Mouse (Mus musculus) liver, adult 2 months (tissue): ENCODE measurements around the gene Celf2. TPM values are rescaled to one million over a fixed set of nuclear protein-coding genes. Genes with fewer than 3 reads are reported as not detected.

Experiments
- DNase-seq: peaks from one replicate; pipeline ENCODE4 v3.0.0-alpha.2; 2011; ENCODE audit warnings: low read depth, low spot score; ENCODE audit errors: extremely low read depth
- H3K27ac ChIP-seq: fragments of 200-500 bp; replicated peaks from 2 replicates; pipeline ENCODE4 v1.5.1; 2012; ENCODE audit warnings: low read depth, mild to moderate bottlenecking, control low read depth, inconsistent platforms, low read length; ENCODE audit not compliant: insufficient read depth
- H3K27me3 ChIP-seq: fragments of 200-500 bp; 2 replicates; pipeline ENCODE4 v1.6.1; 2012; ENCODE audit warnings: mild to moderate bottlenecking, moderate library complexity, low read length, inconsistent platforms; ENCODE audit not compliant: control insufficient read depth, insufficient read depth
- H3K36me3 ChIP-seq: fragments of 200-500 bp; 2 replicates; pipeline ENCODE4 v1.6.1; 2012; ENCODE audit warnings: low read length, inconsistent platforms; ENCODE audit not compliant: control insufficient read depth, insufficient read depth
- H3K4me1 ChIP-seq: fragments of 200-500 bp; 2 replicates; pipeline ENCODE4 v1.6.1; 2011; ENCODE audit warnings: low read length; ENCODE audit not compliant: control insufficient read depth, insufficient read depth
- H3K4me3 ChIP-seq: fragments of 200-500 bp; 2 replicates; pipeline ENCODE4 v1.5.1; 2011; ENCODE audit warnings: low read depth, mild to moderate bottlenecking, control low read depth, low read length, moderate library complexity; ENCODE audit not compliant: insufficient read depth
- H3K79me2 ChIP-seq: fragments of 200-500 bp; 2 replicates; pipeline ENCODE4 v1.6.1; 2012; ENCODE audit warnings: inconsistent platforms, mild to moderate bottlenecking, low read length, moderate library complexity; ENCODE audit not compliant: control insufficient read depth, insufficient read depth
- H3K9ac ChIP-seq: fragments of 200-500 bp; 2 replicates; pipeline ENCODE4 v1.6.1; 2012; ENCODE audit warnings: low read depth, mild to moderate bottlenecking, control low read depth, inconsistent platforms, low read length
- CTCF ChIP-seq: fragments of 200-500 bp; IDR thresholded peaks from 2 replicates; pipeline ENCODE4 v1.5.1; 2011; ENCODE audit warnings: low read depth, low read length, control low read depth
- POLR2A ChIP-seq: fragments of 200-500 bp; IDR thresholded peaks from 2 replicates; pipeline ENCODE4 v1.6.1; 2011; ENCODE audit warnings: low read length, control low read depth; ENCODE audit not compliant: insufficient read depth; ENCODE audit errors: extremely low read depth
- WGBS: fragments of 180-500 bp; shearing (Covaris S2); methylation state at CpG from one replicate; pipeline ENCODE4 v1.1.7; 2018; 5-methylcytosine and 5-hydroxymethylcytosine counted together
- polyA plus RNA-seq: library from polyadenylated mRNA; depleted of rRNA; stranded (reverse); fragments of >200 nt; gene quantifications from 2 replicates; pipeline ENCODE4 v1.2.3, GENCODE M21; 2012
- total RNA-seq: library from RNA; depleted of rRNA; stranded (reverse); fragments of >200 nt; gene quantifications from 2 replicates; pipeline ENCODE4 v1.2.3, GENCODE M21; 2014

Gene Celf2
- total and polyA plus RNA-seq, 2 experiments: 2.9 to 4.7 TPM

GRCm38 (mm10) chr2:6896896-6897295, 612.5 kb downstream of the Celf2 start:
- Histone ChIP-seq H3K79me2 (no peaks in the 10 kb centered on the region), H3K4me3 (no peak overlapping the region), H3K4me1 (no peaks in the 10 kb centered on the region), H3K27me3 (no peaks in the 10 kb centered on the region), H3K9ac (no peak overlapping the region), H3K36me3 (no peaks in the 10 kb centered on the region), H3K27ac (no peak overlapping the region)
- TF ChIP-seq CTCF (no peak), POLR2A (no peak)
- DNase-seq: no peak
- WGBS: 96% methylated on average over 1 of the region's 1 CpGs

GRCm38 (mm10) chr2:6893597-6893996, 615.8 kb downstream of the Celf2 start:
- WGBS: 71% methylated on average over 2 of the region's 2 CpGs
- no peaks in the 10 kb centered on the region for H3K36me3 ChIP-seq
- H3K9ac ChIP-seq: no peak overlapping the region
- H3K4me1 ChIP-seq: no peaks in the 10 kb centered on the region
- DNase-seq: no peak
- H3K27ac ChIP-seq: no peak overlapping the region
- no peaks in the 10 kb centered on the region for H3K27me3 ChIP-seq
- no peaks in the 10 kb centered on the region for H3K79me2 ChIP-seq
- H3K4me3 ChIP-seq: no peak overlapping the region
- no peak for TF ChIP-seq POLR2A

GRCm38 (mm10) chr2:6893095-6893494, 616.3 kb downstream of the Celf2 start:
- Histone ChIP-seq H3K79me2 (no peaks in the 10 kb centered on the region), H3K27ac (no peak overlapping the region), H3K36me3 (no peaks in the 10 kb centered on the region), H3K27me3 (no peaks in the 10 kb centered on the region), H3K9ac (no peak overlapping the region), H3K4me3 (no peak overlapping the region), H3K4me1 (no peaks in the 10 kb centered on the region)
- no peak for DNase-seq
- WGBS: 60% methylated on average over 3 of the region's 3 CpGs
- TF ChIP-seq CTCF: no peak
- TF ChIP-seq POLR2A: no peak

GRCm38 (mm10) chr2:6884796-6885711, 624.3 kb downstream of the Celf2 start:
- no peak overlapping the region for H3K9ac ChIP-seq
- no peaks in the 10 kb centered on the region for H3K4me1 ChIP-seq
- DNase-seq: no peak
- H3K4me3 ChIP-seq: no peak overlapping the region
- no peaks in the 10 kb centered on the region for H3K79me2 ChIP-seq
- TF ChIP-seq POLR2A (no peak), CTCF (no peak)
- no peaks in the 10 kb centered on the region for H3K27me3 ChIP-seq
- no peak overlapping the region for H3K27ac ChIP-seq
- 79% methylated on average over 8 of the region's 8 CpGs for WGBS
- no peaks in the 10 kb centered on the region for H3K36me3 ChIP-seq

GRCm38 (mm10) chr2:6883996-6884795, 625.2 kb downstream of the Celf2 start:
- Histone ChIP-seq H3K36me3 (no peaks in the 10 kb centered on the region), H3K79me2 (no peaks in the 10 kb centered on the region), H3K9ac (no peak overlapping the region), H3K4me3 (no peak overlapping the region), H3K4me1 (no peaks in the 10 kb centered on the region), H3K27ac (no peak overlapping the region), H3K27me3 (no peaks in the 10 kb centered on the region)
- DNase-seq: no peak
- TF ChIP-seq CTCF (no peak), POLR2A (no peak)
- WGBS: 79% methylated on average over 13 of the region's 13 CpGs
